Mouse (Mus musculus) forebrain, postnatal 0 days (tissue): ENCODE data around the gene Phf11d. TPM values are rescaled to one million over a fixed set of nuclear protein-coding genes. Genes with fewer than 3 reads are reported as not detected.
"Not testable (repeated sequence)": the region's sequence is repeated elsewhere in the genome, so short reads cannot be mapped to it uniquely, and the experiment has no call there.

Experiments
- ATAC-seq: fragments of 200-750 bp; cut with Nextera tagmentation; 2 replicates; pipeline ENCODE4 v1.8.0; 2017; ENCODE audit warnings: mild to moderate bottlenecking, moderate library complexity
- DNase-seq: peaks from one replicate; pipeline ENCODE4 v3.0.0-alpha.2; 2015
- H3K27ac ChIP-seq: fragments of 300-500 bp; sonication (generic); 2 replicates; pipeline ENCODE4 v1.5.1; 2014; ENCODE audit warnings: low read depth, mild to moderate bottlenecking, antibody characterized with exemption, low read length, moderate library complexity, mixed read lengths
- H3K27me3 ChIP-seq: fragments of 300-500 bp; sonication (generic); 2 replicates; pipeline ENCODE4 v1.6.1; 2014; ENCODE audit warnings: mild to moderate bottlenecking, low read length, mixed read lengths; ENCODE audit not compliant: insufficient read depth
- H3K36me3 ChIP-seq: fragments of 300-500 bp; sonication (generic); 2 replicates; pipeline ENCODE4 v1.6.1; 2014; ENCODE audit warnings: mild to moderate bottlenecking, moderate library complexity; ENCODE audit not compliant: insufficient read depth
- H3K4me1 ChIP-seq: fragments of 300-500 bp; sonication (generic); 2 replicates; pipeline ENCODE4 v1.6.1; 2014; ENCODE audit warnings: antibody characterized with exemption; ENCODE audit not compliant: insufficient read depth
- H3K4me2 ChIP-seq: fragments of 300-500 bp; sonication (generic); 2 replicates; pipeline ENCODE4 v1.6.1; 2014; ENCODE audit warnings: low read depth, mild to moderate bottlenecking, moderate library complexity
- H3K4me3 ChIP-seq: fragments of 300-500 bp; sonication (generic); 2 replicates; pipeline ENCODE4 v1.5.1; 2014; ENCODE audit warnings: low read depth, low read length, mixed read lengths
- H3K9ac ChIP-seq: fragments of 300-500 bp; sonication (generic); 2 replicates; pipeline ENCODE4 v1.6.1; 2014; ENCODE audit warnings: mild to moderate bottlenecking
- H3K9me3 ChIP-seq: fragments of 300-500 bp; sonication (generic); 2 replicates; pipeline ENCODE4 v1.6.1; 2016; ENCODE audit warnings: low read length
- CTCF ChIP-seq: sonication (generic); IDR thresholded peaks from 2 replicates; pipeline ENCODE4 v1.5.1; 2016; ENCODE audit warnings: antibody characterized with exemption, control low read depth, low read depth
- WGBS: fragments of 180-500 bp; shearing (Covaris S2); extraction: QIAGEN DNeasy Blood & Tissue Kit; methylation state at CpG from one replicate; pipeline ENCODE4 v1.1.7; 2014; 5-methylcytosine and 5-hydroxymethylcytosine counted together
- polyA plus RNA-seq: library from polyadenylated mRNA; unstranded; fragments of >200 nt; fragmentation: Nextera tagmentation; extraction: Ambion mirVana; gene quantifications from 2 replicates; pipeline ENCODE4 v1.2.1, GENCODE M21; 2015
- total RNA-seq: library from RNA; depleted of rRNA; stranded (reverse); fragments of >200 nt; gene quantifications from 2 replicates; pipeline ENCODE4 v1.2.3, GENCODE M21; 2014; rRNA removed

The Phf11d gene
- 0.69 and 1.00 TPM in 2 replicates for total RNA-seq
- polyA plus RNA-seq: 0.49 and 0.85 TPM in 2 replicates

GRCm38 (mm10) chr14:59365244-59365644 lies at the start of gene Phf11d:
Gene Phf11d, minus strand, starts transcription at chr14:59365470.
- no peak within 1 kb of the TSS for H3K4me2 ChIP-seq
- 73% methylated on average over 6 of the region's 6 CpGs for WGBS
- no peak for TF ChIP-seq CTCF
- H3K4me1 ChIP-seq: no peaks in the 10 kb centered on the region
- H3K4me3 ChIP-seq: no peak within 1 kb of the TSS
- H3K9ac ChIP-seq: no peak within 1 kb of the TSS
- no peak for ATAC-seq
- H3K27me3 ChIP-seq: no peaks in the 10 kb centered on the region
- DNase-seq: peak; percentile 14
- H3K27ac ChIP-seq: no peak within 1 kb of the TSS
- no peaks in the 10 kb centered on the region for H3K9me3 ChIP-seq
- no peaks in the 10 kb centered on the region for H3K36me3 ChIP-seq

GRCm38 (mm10) chr14:59414979-59415378 lies 49.7 kb upstream of the Phf11d start:
- WGBS: 97% methylated on average over 2 of the region's 2 CpGs
- H3K27me3 ChIP-seq, H3K27ac ChIP-seq, H3K4me1 ChIP-seq, ATAC-seq, H3K9ac ChIP-seq, DNase-seq, H3K9me3 ChIP-seq, H3K4me2 ChIP-seq, H3K36me3 ChIP-seq, H3K4me3 ChIP-seq: not testable (repeated sequence)

GRCm38 (mm10) chr14:59396999-59397398 lies 31.7 kb upstream of the Phf11d start:
- DNase-seq (no peak), ATAC-seq (no peak)
- Histone ChIP-seq H3K4me2 (no peak overlapping the region), H3K27me3 (no peaks in the 10 kb centered on the region), H3K9me3 (no peaks in the 10 kb centered on the region), H3K36me3 (no peaks in the 10 kb centered on the region), H3K4me3 (no peak overlapping the region), H3K9ac (no peak overlapping the region), H3K4me1 (no peaks in the 10 kb centered on the region), H3K27ac (no peak overlapping the region)
- WGBS: 85% methylated on average over 2 of the region's 2 CpGs
- TF ChIP-seq CTCF: no peak

- ATAC-seq: no peak
Observed at GRCm38 (mm10) chr14:59395281-59395680, 30.0 kb upstream of the Phf11d start, which contains the start of gene Phf11c. Gene Phf11c, minus strand, starts transcription at chr14:59395381.

GRCm38 (mm10) chr14:59390181-59390580 lies 24.9 kb upstream of the Phf11d start:
- peak; percentile 36; the same call in 1 of the 2 replicates for ATAC-seq
- WGBS: 79% methylated on average over 4 of the region's 4 CpGs
- DNase-seq: not testable (repeated sequence)

More at GRCm38 (mm10) chr14:59395281-59395680, 30.0 kb upstream of the Phf11d start, which contains the start of gene Phf11c:
- no peaks in the 10 kb centered on the region for H3K4me1 ChIP-seq
- TF ChIP-seq CTCF: no peak
- no peaks in the 10 kb centered on the region for H3K36me3 ChIP-seq
- H3K9ac ChIP-seq: no peak within 1 kb of the TSS
- H3K4me3 ChIP-seq: no peak within 1 kb of the TSS
- no peaks in the 10 kb centered on the region for H3K27me3 ChIP-seq
- WGBS: 86% methylated on average over 3 of the region's 3 CpGs
- no peak within 1 kb of the TSS for H3K27ac ChIP-seq
- DNase-seq: no peak
- H3K9me3 ChIP-seq: no peaks in the 10 kb centered on the region
- no peak within 1 kb of the TSS for H3K4me2 ChIP-seq

GRCm38 (mm10) chr14:59389532-59389931 lies 24.3 kb upstream of the Phf11d start:
- H3K9me3 ChIP-seq: no peaks in the 10 kb centered on the region
- H3K4me3 ChIP-seq: no peak overlapping the region
- no peaks in the 10 kb centered on the region for H3K4me1 ChIP-seq
- no peak overlapping the region for H3K27ac ChIP-seq
- WGBS: 69% methylated on average over 1 of the region's 1 CpGs
- no peaks in the 10 kb centered on the region for H3K36me3 ChIP-seq
- H3K9ac ChIP-seq: no peak overlapping the region
- no peak for ATAC-seq
- no peak overlapping the region for H3K4me2 ChIP-seq
- no peaks in the 10 kb centered on the region for H3K27me3 ChIP-seq
- no peak for DNase-seq
- no peak for TF ChIP-seq CTCF

More at GRCm38 (mm10) chr14:59390181-59390580, 24.9 kb upstream of the Phf11d start:
- not testable (repeated sequence) for H3K27ac ChIP-seq, H3K9me3 ChIP-seq, H3K4me2 ChIP-seq, H3K4me3 ChIP-seq, H3K4me1 ChIP-seq, H3K9ac ChIP-seq, H3K36me3 ChIP-seq, H3K27me3 ChIP-seq
- TF ChIP-seq CTCF: peak; percentile 23; the same call in 1 of the 2 replicates

GRCm38 (mm10) chr14:59370348-59371068 lies 5.2 kb upstream of the Phf11d start:
- DNase-seq (no peak), ATAC-seq (no peak)
- WGBS: 92% methylated on average over 25 of the region's 25 CpGs
- Histone ChIP-seq H3K36me3 (no peaks in the 10 kb centered on the region), H3K4me2 (no peak overlapping the region), H3K27me3 (no peaks in the 10 kb centered on the region), H3K4me1 (no peaks in the 10 kb centered on the region), H3K4me3 (no peak overlapping the region), H3K9me3 (no peaks in the 10 kb centered on the region), H3K9ac (no peak overlapping the region), H3K27ac (no peak overlapping the region)
- TF ChIP-seq CTCF: no peak
